Mouse (Mus musculus) intestine, embryonic 15.5 days (tissue): Measurements from ENCODE around the gene Nat14. TPM values are rescaled to one million over a fixed set of nuclear protein-coding genes. Genes with fewer than 3 reads are reported as not detected.

Experiments used
- ATAC-seq: fragments of 200-750 bp; cut with Nextera tagmentation; 2 replicates; pipeline ENCODE4 v1.8.0; 2017; ENCODE audit warnings: moderate TSS enrichment, moderate library complexity
- H3K27ac ChIP-seq: fragments of 300-500 bp; sonication (generic); 2 replicates; pipeline ENCODE4 v1.5.1; 2015; ENCODE audit warnings: mild to moderate bottlenecking, inconsistent platforms
- H3K27me3 ChIP-seq: fragments of 300-500 bp; sonication (generic); replicated peaks from 2 replicates; pipeline ENCODE4 v1.6.1; 2015; ENCODE audit warnings: inconsistent platforms
- H3K36me3 ChIP-seq: fragments of 300-500 bp; sonication (generic); 2 replicates; pipeline ENCODE4 v1.6.1; 2015; ENCODE audit warnings: inconsistent platforms
- H3K4me1 ChIP-seq: fragments of 300-500 bp; sonication (generic); replicated peaks from 2 replicates; pipeline ENCODE4 v1.6.1; 2015; ENCODE audit warnings: inconsistent platforms
- H3K4me2 ChIP-seq: fragments of 300-500 bp; sonication (generic); replicated peaks from 2 replicates; pipeline ENCODE4 v1.6.1; 2015; ENCODE audit warnings: mild to moderate bottlenecking, inconsistent platforms
- H3K4me3 ChIP-seq: fragments of 300-500 bp; sonication (generic); replicated peaks from 2 replicates; pipeline ENCODE4 v1.5.1; 2015; ENCODE audit warnings: inconsistent platforms
- H3K9ac ChIP-seq: fragments of 300-500 bp; sonication (generic); 2 replicates; pipeline ENCODE4 v1.6.1; 2015; ENCODE audit warnings: inconsistent platforms
- H3K9me3 ChIP-seq: fragments of 300-500 bp; sonication (generic); 2 replicates; pipeline ENCODE4 v1.6.1; 2016; ENCODE audit warnings: inconsistent platforms
- WGBS: fragments of 180-500 bp; shearing (Covaris S2); methylation state at CpG from one replicate; pipeline ENCODE4 v1.1.7; 2015; 5-methylcytosine and 5-hydroxymethylcytosine counted together
- polyA plus RNA-seq: library from polyadenylated mRNA; unstranded; fragments of >200 nt; fragmentation: Nextera tagmentation; extraction: Ambion mirVana; gene quantifications from 2 replicates; pipeline ENCODE4 v1.2.1, GENCODE M21; 2015

The Nat14 gene
- polyA plus RNA-seq, 1 experiment from 2014 or later = 3.0 TPM

DNA sequence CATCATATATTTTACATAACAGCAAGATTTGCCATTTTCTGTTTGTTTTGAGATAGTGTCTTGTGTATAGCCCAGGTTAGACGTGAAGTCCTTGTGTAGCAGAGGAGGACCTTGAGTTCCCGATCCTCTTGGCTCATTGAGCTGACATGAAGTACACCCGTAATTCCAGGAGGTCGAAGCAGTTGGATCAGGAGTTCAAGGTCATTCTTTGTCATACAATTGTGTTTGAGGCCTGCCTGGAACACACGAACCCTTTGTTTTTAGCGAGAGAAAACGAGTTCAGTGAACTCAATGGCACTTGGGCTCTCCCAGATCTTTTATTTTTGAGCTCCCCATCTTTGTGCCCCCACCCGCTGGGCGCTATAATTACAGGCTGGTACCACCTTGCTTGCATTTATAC is 19.4 kb upstream of the Nat14 start:
- peaks cover 3% of the 10 kb centered on the region; the same call in 1 of the 2 replicates for H3K9me3 ChIP-seq
- H3K27me3 ChIP-seq = 0 out of 2 replicates have a peak, but pooled peaks cover 4% of the 10 kb centered on the region
- no peak overlapping the region for H3K4me2 ChIP-seq
- no peaks in the 10 kb centered on the region for H3K36me3 ChIP-seq
- 75% methylated on average over 9 of the region's 9 CpGs for WGBS
- H3K9ac ChIP-seq = no peak overlapping the region
- H3K4me1 ChIP-seq = peaks cover 6% of the 10 kb centered on the region; the same call in 1 of the 2 replicates
- H3K4me3 ChIP-seq = no peak overlapping the region
- H3K27ac ChIP-seq = no peak overlapping the region
- no peak for ATAC-seq

DNA sequence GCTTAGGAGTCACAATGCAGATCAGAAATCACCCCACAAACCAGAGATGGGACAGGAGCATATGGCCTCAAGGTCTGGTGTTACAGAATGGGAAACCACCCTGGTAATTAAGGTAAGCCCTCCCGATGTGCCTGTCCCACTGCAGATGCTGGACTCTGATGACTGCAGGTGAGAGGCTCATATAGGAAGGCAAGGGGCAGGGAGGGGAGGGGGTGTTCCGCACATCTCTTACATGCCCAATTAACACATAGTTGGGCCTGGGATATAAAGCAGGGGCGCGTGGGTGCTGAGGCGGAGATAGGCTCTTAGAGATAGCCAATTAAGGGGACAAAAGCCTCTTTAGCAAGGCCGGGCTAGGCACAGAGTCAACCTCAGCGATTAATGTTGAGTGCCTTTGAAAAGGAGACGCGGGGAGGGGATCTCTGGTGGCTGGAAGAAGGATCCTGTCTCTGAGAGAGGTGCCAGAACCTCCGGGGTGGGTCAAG is 15.3 kb upstream of the Nat14 start, which contains the start of gene Gm36210:
TSS of gene Gm36210 (minus strand) at position 51 of the 485 bp plus-strand sequence.
- no peaks in the 10 kb centered on the region for H3K9me3 ChIP-seq
- 66% methylated on average over 10 of the region's 10 CpGs for WGBS
- no peaks in the 10 kb centered on the region for H3K27me3 ChIP-seq
- no peaks in the 10 kb centered on the region for H3K4me1 ChIP-seq
- H3K36me3 ChIP-seq = no peaks in the 10 kb centered on the region
- no peak within 1 kb of the TSS for H3K4me3 ChIP-seq
- H3K4me2 ChIP-seq = no peak within 1 kb of the TSS
- no peak within 1 kb of the TSS for H3K9ac ChIP-seq
- no peak for ATAC-seq
- H3K27ac ChIP-seq = no peak within 1 kb of the TSS

DNA sequence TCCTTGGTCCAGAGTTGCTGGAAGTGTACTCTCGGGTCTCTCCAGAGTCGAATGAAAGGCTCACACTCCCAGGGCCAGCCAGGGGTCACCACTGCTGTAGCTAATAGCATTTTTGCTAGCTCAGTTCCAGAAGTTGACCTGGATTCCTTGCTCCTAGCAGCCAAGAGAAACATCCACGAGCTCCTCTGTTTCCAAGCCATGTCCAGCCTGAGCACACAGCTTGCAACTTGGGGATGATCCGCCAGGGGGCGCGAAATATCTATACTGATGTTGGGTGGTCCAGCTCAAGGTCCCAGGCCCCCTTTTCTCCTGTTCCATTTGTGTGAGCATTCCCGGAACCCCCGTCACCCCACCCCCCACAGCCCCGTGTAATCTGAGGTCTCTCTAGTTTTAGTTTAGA is 10.3 kb upstream of the Nat14 start:
- WGBS = 25% methylated on average over 9 of the region's 9 CpGs
- no peaks in the 10 kb centered on the region for H3K27me3 ChIP-seq
- no peak overlapping the region for H3K9ac ChIP-seq
- no peak overlapping the region for H3K27ac ChIP-seq
- H3K4me2 ChIP-seq = no peak overlapping the region
- no peaks in the 10 kb centered on the region for H3K36me3 ChIP-seq
- no peak for ATAC-seq
- peaks cover 9% of the 10 kb centered on the region for H3K4me1 ChIP-seq
- no peak overlapping the region for H3K4me3 ChIP-seq
- no peaks in the 10 kb centered on the region for H3K9me3 ChIP-seq

DNA sequence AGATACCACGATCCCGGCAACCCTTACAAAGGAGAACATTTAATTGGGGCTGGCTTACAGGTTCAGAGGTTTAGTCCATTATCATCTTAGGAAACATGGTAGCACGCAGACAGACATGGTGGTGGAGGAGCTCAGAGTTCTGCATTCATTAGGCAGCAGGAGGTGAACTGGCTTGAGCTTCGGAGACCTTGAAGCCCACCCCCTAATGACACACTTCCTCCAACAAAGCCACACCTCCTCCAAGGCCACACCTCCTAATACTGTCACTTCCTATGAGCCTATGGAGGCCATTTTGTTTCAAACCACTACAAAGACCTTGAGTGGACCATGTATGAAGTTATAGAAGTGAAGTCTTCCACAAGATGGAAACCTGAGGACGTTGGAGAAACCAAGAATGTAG is 9.6 kb upstream of the Nat14 start:
- no peaks in the 10 kb centered on the region for H3K9me3 ChIP-seq

DNA sequence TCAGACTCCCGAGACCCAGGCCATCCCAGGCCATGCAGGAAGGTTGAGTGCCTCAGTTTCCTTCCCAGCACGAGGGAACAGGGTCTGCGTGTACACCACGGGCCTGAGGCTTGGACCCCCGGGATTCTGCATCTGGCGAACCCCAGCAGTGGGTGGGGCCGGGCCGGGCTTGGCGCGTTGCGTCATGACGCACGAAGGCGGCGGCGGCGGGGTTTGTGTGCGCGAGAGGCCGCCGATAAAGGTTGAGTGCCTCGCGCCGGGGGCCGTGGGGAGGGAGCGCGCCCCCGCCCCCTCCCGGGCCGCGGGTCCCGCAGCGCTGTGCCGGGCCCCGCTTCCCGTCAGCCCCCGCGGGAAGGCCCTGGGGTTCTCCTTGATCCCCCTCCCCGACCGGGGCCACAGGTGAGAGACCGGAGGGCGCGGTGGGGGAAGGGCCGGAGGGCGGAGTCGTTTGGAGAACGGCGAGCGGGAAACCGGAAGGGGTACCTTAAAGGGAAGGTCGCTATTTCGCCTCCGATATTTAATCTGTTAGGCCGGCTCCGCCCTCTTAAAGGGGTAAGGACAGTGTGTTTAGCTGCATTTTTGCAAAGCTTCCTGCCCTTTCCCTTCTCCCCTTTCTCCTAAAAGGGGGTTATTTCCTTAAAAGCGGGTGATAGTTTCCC is 6.7 kb upstream of the Nat14 start, which contains the start of gene Zfp628:
TSS of gene Zfp628 (plus strand) at position 211 of the 659 bp plus-strand sequence.
- peak within 1 kb of the TSS; percentile 61 for H3K4me3 ChIP-seq
- ATAC-seq = peak; percentile 94
- H3K9ac ChIP-seq = peak within 1 kb of the TSS; percentile 77
- WGBS = 0% methylated on average over 53 of the region's 56 CpGs
- no peaks in the 10 kb centered on the region for H3K9me3 ChIP-seq
- H3K27ac ChIP-seq = peak within 1 kb of the TSS; percentile 94
- H3K27me3 ChIP-seq = no peaks in the 10 kb centered on the region
- H3K4me1 ChIP-seq = peaks cover 13% of the 10 kb centered on the region
- peaks cover 18% of the 10 kb centered on the region for H3K36me3 ChIP-seq
- H3K4me2 ChIP-seq = peak within 1 kb of the TSS; percentile 64

More for the DNA sequence above, 9.6 kb upstream of the Nat14 start:
- H3K4me3 ChIP-seq = no peak overlapping the region
- H3K4me2 ChIP-seq = no peak overlapping the region
- H3K27me3 ChIP-seq = no peaks in the 10 kb centered on the region
- ATAC-seq = no peak
- 57% methylated on average over 5 of the region's 5 CpGs for WGBS
- H3K36me3 ChIP-seq = no peaks in the 10 kb centered on the region
- no peak overlapping the region for H3K27ac ChIP-seq
- H3K9ac ChIP-seq = no peak overlapping the region
- H3K4me1 ChIP-seq = peaks cover 13% of the 10 kb centered on the region

- ATAC-seq = peak; percentile 71
- peak overlapping the region; percentile 77 for H3K9ac ChIP-seq
- WGBS = 15% methylated on average over 14 of the region's 14 CpGs
- H3K27me3 ChIP-seq = no peaks in the 10 kb centered on the region
- H3K4me2 ChIP-seq = peak overlapping the region; percentile 64
- H3K4me3 ChIP-seq = peak overlapping the region; percentile 61
- H3K4me1 ChIP-seq = peaks cover 13% of the 10 kb centered on the region
- H3K36me3 ChIP-seq = peaks cover 22% of the 10 kb centered on the region
- H3K9me3 ChIP-seq = no peaks in the 10 kb centered on the region
- H3K27ac ChIP-seq = peak overlapping the region; percentile 94
Observed at GRCm38 (mm10) chr7:4915669-4916416, 6.0 kb upstream of the Nat14 start.

DNA sequence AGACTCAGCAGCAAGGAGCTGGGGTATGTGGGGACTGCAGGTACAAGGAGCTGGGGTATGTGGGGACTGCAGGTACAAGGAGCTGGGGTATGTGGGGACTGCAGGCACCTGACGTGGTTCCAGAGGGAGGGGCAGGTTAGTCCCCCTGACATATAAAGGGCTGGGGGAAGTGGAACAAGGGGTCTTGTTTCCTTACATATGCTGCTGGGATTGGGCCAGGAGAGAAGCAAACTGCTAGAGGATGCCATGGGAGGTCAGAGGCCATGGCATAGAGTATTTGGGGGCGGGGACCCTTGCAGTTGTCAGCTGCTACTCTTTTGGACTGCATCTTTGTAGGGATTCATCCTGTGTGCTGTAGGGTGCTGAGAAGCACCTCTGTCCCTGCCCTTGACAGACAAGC is 4.3 kb upstream of the Nat14 start:
- H3K4me2 ChIP-seq = no peak overlapping the region
- H3K27me3 ChIP-seq = no peaks in the 10 kb centered on the region
- H3K4me1 ChIP-seq = peaks cover 19% of the 10 kb centered on the region
- no peak overlapping the region for H3K27ac ChIP-seq
- peaks cover 28% of the 10 kb centered on the region for H3K36me3 ChIP-seq
- no peak overlapping the region for H3K4me3 ChIP-seq
- no peaks in the 10 kb centered on the region for H3K9me3 ChIP-seq
- ATAC-seq = no peak
- H3K9ac ChIP-seq = no peak overlapping the region
- 74% methylated on average over 2 of the region's 2 CpGs for WGBS

DNA sequence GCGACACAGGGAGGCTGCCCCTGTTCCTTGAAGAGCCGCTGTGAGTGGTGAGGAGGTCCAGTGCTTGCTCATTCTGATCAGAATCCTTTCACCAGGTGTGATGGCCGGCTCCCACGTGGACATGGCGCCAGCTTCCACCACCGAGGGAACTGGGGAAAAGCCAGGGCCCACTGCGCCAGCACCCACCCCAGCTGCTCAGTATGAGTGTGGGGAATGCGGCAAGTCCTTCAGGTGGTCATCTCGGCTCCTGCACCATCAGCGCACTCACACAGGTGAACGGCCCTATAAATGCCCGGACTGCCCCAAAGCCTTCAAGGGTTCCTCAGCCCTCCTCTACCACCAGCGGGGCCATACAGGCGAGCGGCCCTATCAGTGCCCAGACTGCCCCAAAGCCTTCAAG is 3.1 kb upstream of the Nat14 start:
- H3K4me2 ChIP-seq = no peak overlapping the region
- H3K27me3 ChIP-seq = no peaks in the 10 kb centered on the region
- no peaks in the 10 kb centered on the region for H3K9me3 ChIP-seq
- no peak for ATAC-seq
- WGBS = 92% methylated on average over 15 of the region's 15 CpGs
- H3K9ac ChIP-seq = no peak overlapping the region
- no peak overlapping the region for H3K27ac ChIP-seq
- H3K4me3 ChIP-seq = no peak overlapping the region
- peaks cover 28% of the 10 kb centered on the region for H3K36me3 ChIP-seq
- peaks cover 31% of the 10 kb centered on the region for H3K4me1 ChIP-seq

- Histone ChIP-seq H3K27ac (no peak overlapping the region), H3K4me1 (peaks cover 35% of the 10 kb centered on the region), H3K9me3 (no peaks in the 10 kb centered on the region), H3K4me2 (no peak overlapping the region), H3K9ac (no peak overlapping the region), H3K36me3 (peaks cover 28% of the 10 kb centered on the region), H3K27me3 (no peaks in the 10 kb centered on the region), H3K4me3 (no peak overlapping the region)
- no peak for ATAC-seq
- WGBS = 85% methylated on average over 21 of the region's 21 CpGs
Observed at GRCm38 (mm10) chr7:4919096-4919495, 2.7 kb upstream of the Nat14 start.

DNA sequence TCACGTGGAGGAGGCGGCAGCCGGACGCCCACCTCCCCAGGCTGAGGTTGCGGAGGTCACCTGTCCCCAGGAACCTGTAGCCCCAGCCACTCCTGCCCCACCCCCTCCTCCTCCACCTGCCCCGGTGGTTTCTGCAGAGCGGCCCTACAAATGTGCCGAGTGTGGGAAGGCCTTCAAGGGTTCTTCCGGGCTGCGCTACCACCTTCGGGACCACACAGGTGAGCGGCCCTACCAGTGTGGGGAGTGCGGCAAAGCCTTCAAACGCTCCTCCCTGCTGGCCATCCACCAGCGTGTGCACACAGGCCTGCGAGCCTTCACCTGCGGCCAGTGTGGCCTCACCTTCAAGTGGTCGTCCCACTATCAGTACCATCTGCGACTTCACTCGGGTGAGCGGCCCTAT is 1.9 kb upstream of the Nat14 start:
- 90% methylated on average over 21 of the region's 21 CpGs for WGBS
- no peak overlapping the region for H3K4me3 ChIP-seq
- ATAC-seq = no peak
- H3K27ac ChIP-seq = no peak overlapping the region
- H3K9ac ChIP-seq = no peak overlapping the region
- no peaks in the 10 kb centered on the region for H3K27me3 ChIP-seq
- H3K36me3 ChIP-seq = peaks cover 28% of the 10 kb centered on the region
- no peak overlapping the region for H3K4me2 ChIP-seq
- H3K4me1 ChIP-seq = peaks cover 36% of the 10 kb centered on the region
- H3K9me3 ChIP-seq = no peaks in the 10 kb centered on the region

DNA sequence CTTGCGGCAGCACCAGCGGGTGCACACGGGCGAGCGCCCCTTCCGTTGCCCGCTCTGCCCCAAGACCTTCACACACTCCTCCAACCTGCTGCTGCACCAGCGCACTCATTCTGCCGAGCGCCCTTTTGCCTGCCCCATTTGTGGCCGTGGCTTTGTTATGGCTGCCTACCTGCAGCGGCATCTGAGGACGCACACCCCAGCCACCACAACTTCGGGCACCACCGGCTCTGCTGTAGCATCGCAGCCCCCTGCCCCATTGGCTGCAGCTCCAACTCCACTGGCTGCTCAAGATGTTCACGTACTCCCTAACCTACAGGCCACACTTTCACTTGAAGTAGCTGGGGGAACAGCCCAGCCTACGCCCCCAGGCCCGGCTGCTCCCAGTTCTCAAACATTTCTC is 1.3 kb upstream of the Nat14 start:
- ATAC-seq = no peak
- H3K4me2 ChIP-seq = no peak overlapping the region
- no peak overlapping the region for H3K4me3 ChIP-seq
- peaks cover 39% of the 10 kb centered on the region for H3K4me1 ChIP-seq
- no peaks in the 10 kb centered on the region for H3K27me3 ChIP-seq
- H3K27ac ChIP-seq = no peak overlapping the region
- WGBS = 90% methylated on average over 19 of the region's 19 CpGs
- H3K36me3 ChIP-seq = peaks cover 28% of the 10 kb centered on the region
- no peak overlapping the region for H3K9ac ChIP-seq
- H3K9me3 ChIP-seq = no peaks in the 10 kb centered on the region

GRCm38 (mm10) chr7:4920976-4921823 is 628 bp upstream of the Nat14 start:
- no peak for ATAC-seq
- WGBS = 62% methylated on average over 23 of the region's 23 CpGs

More at GRCm38 (mm10) chr7:4920976-4921823, 628 bp upstream of the Nat14 start:
- no peak overlapping the region for H3K4me3 ChIP-seq
- H3K36me3 ChIP-seq = peaks cover 28% of the 10 kb centered on the region
- 0 out of 2 replicates have a peak overlapping the region, but pooled peaks have one; percentile 32 for H3K27ac ChIP-seq
- H3K9ac ChIP-seq = no peak overlapping the region; the same call in 1 of the 2 replicates
- H3K4me1 ChIP-seq = peaks cover 45% of the 10 kb centered on the region
- H3K4me2 ChIP-seq = peak overlapping the region; percentile 17; the same call in 1 of the 2 replicates
- no peaks in the 10 kb centered on the region for H3K9me3 ChIP-seq
- H3K27me3 ChIP-seq = no peaks in the 10 kb centered on the region
